ENCODE assay signal across 11 mouse cellular contexts in genomic region chr17:27422371-27422725, GRCm38 (mm10).
DNase-seq lines count a peak whose midpoint lies in the region; ATAC-seq lines count a peak whose summit lies in the region.
"Had no signal": no experiment of that assay in that cellular context is flagged by ENCODE, and none has a peak within 500 bp of the region (broad histone marks: within the 10 kb centered on the region; RNA-seq: fewer than 3 reads in every experiment).

No protein-coding gene starts in this region.

- H3K4me1 ChIP-seq in forebrain, embryonic 11.5 days (replicated peaks; ENCODE audit: control insufficient read depth, insufficient read depth, low read length), result peaks cover 19% of the 10 kb centered on the region
- peaks cover 50% of the 10 kb centered on the region for H3K4me1 ChIP-seq in limb, embryonic 10.5 days
- peaks cover 34% of the 10 kb centered on the region for H3K4me1 ChIP-seq in neural tube, embryonic 13.5 days (replicated peaks)

- peaks cover 15% of the 10 kb centered on the region for H3K27me3 ChIP-seq in forebrain, embryonic 11.5 days (ENCODE audit: control insufficient read depth, insufficient read depth, low read length)
- H3K27me3 ChIP-seq in limb, embryonic 10.5 days (ENCODE audit: low read depth, poor library complexity, severe bottlenecking), result 0 out of 2 replicates have a peak, but pooled peaks cover 4% of the 10 kb centered on the region
- H3K27me3 ChIP-seq in neural tube, embryonic 13.5 days, result no peaks in the 10 kb centered on the region; the same call in 1 of the 2 replicates

- H3K36me3 ChIP-seq in forebrain, embryonic 11.5 days (ENCODE audit: control insufficient read depth, insufficient read depth, low read length), result no peaks in the 10 kb centered on the region
- no peaks in the 10 kb centered on the region for H3K36me3 ChIP-seq in limb, embryonic 10.5 days
- H3K36me3 ChIP-seq in neural tube, embryonic 13.5 days, result no peaks in the 10 kb centered on the region

- DNase-seq in kidney, postnatal 10 days, result peak; percentile 21
- DNase-seq in kidney, adult 11 months, result no peak
- DNase-seq in forebrain, embryonic 11.5 days (ENCODE audit: low spot score), result peak; percentile 69
- peak; percentile 71 for DNase-seq in limb, embryonic 10.5 days (ENCODE audit: low spot score)
- DNase-seq in layer of hippocampus, adult 9-11 months, result no peak
- no peak for DNase-seq in urinary bladder, adult 2 months (ENCODE audit: low spot score)
- no peak for DNase-seq in thymus, postnatal 10 days (ENCODE audit: low spot score in 2 of 2)
- DNase-seq: gastrocnemius, postnatal 36 days; kidney, adult 18-20 months; thymus, postnatal 14 days had no signal

- H3K9ac ChIP-seq in forebrain, embryonic 11.5 days (ENCODE audit: low read length), result no peak overlapping the region; the same call in 1 of the 2 replicates
- H3K9ac ChIP-seq in neural tube, embryonic 13.5 days, result no peak overlapping the region

- no peak overlapping the region for H3K4me3 ChIP-seq in forebrain, embryonic 11.5 days (ENCODE audit: low read depth, low read length)
- peak overlapping the region; percentile 27; the same call in 1 of the 2 replicates for H3K4me3 ChIP-seq in limb, embryonic 10.5 days
- H3K4me3 ChIP-seq in neural tube, embryonic 13.5 days, result no peak overlapping the region

- WGBS in forebrain, embryonic 11.5 days, result 16% methylated on average over 6 of the region's 6 CpGs
- WGBS in limb, embryonic 10.5 days, result 13% methylated on average over 6 of the region's 6 CpGs
- under 1% methylated on average over 6 of the region's 6 CpGs for WGBS in neural tube, embryonic 13.5 days

- H3K9me3 ChIP-seq in forebrain, embryonic 11.5 days (ENCODE audit: control insufficient read depth, low read length), result no peaks in the 10 kb centered on the region
- no peaks in the 10 kb centered on the region for H3K9me3 ChIP-seq in limb, embryonic 10.5 days (replicated peaks)
- no peaks in the 10 kb centered on the region for H3K9me3 ChIP-seq in neural tube, embryonic 13.5 days

- H3K27ac ChIP-seq in forebrain, embryonic 11.5 days (ENCODE audit: low read depth, low read length), result peak overlapping the region; percentile 70
- peak overlapping the region; percentile 90 for H3K27ac ChIP-seq in limb, embryonic 10.5 days
- H3K27ac ChIP-seq in neural tube, embryonic 13.5 days (replicated peaks), result peak overlapping the region; percentile 81

- ATAC-seq in forebrain, embryonic 11.5 days (replicated peaks; ENCODE audit: low FRiP score), result 0 out of 2 replicates have a peak, but pooled peaks have one; percentile 51
- ATAC-seq in neural tube, embryonic 13.5 days (ENCODE audit: low read depth), result peak; percentile 48; the same call in 1 of the 2 replicates

- H3K4me2 ChIP-seq in forebrain, embryonic 11.5 days (ENCODE audit: low read depth, low read length, severe bottlenecking), result peak overlapping the region; percentile 18; the same call in 1 of the 2 replicates
- peak overlapping the region; percentile 17 for H3K4me2 ChIP-seq in neural tube, embryonic 13.5 days

Comparison
In these comparisons a context has a peak if more than half of its experiments do, and no peak if none do; other contexts are left out.
1. DNase-seq: peak in kidney, postnatal 10 days (single experiment), forebrain, embryonic 11.5 days (single experiment) and limb, embryonic 10.5 days (single experiment); none in kidney, adult 11 months (single experiment), layer of hippocampus, adult 9-11 months (single experiment), urinary bladder, adult 2 months (single experiment) and thymus, postnatal 10 days (0 of 2).
2. Peak in every context shown above with its lines, with median percentiles within 50 percentile points of each other: H3K27ac ChIP-seq.